Mouse (Mus musculus): ENCODE measurements around the gene Gyg. TPM values are rescaled to one million over a fixed set of nuclear protein-coding genes. Genes with fewer than 3 reads are reported as not detected.
A peak's percentile ranks its signal among the peaks of the same experiment; 100 is the strongest.

Gyg gene
- polyA plus RNA-seq, 1 experiment from 2014 or later, result 686 TPM

DNA sequence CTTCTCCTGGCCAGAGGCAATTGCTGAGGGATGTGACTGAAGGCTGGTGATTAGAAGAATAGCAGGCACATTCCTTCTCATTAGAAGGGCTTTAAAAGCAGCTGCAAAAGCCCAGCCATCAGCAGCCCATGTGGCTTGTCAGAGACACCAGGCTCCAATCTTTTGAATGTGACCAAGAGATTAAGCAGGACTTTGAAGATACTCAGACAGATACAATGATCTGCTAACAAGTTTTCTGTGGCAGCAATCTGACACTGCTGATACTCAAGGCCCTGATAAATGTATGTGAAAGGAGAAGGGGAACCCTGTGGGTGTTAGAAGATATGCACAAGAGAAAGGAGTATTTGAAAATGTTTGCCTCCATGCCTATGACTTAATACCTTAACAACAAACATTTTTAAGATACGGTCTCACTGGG lies 9.4 kb downstream of the Gyg start:
- 7% methylated on average over 1 of the region's 1 CpGs for WGBS
- H3K4me2 ChIP-seq, result 0 out of 2 replicates have a peak overlapping the region, but pooled peaks have one; percentile 11
- H3K4me1 ChIP-seq, result peaks cover 86% of the 10 kb centered on the region
- ATAC-seq (ENCODE audit: extremely low read depth, insufficient number of reproducible peaks, low FRiP score, low TSS enrichment), result peak; percentile 62; the same call in 1 of the 2 replicates
- peak overlapping the region; percentile 96 for H3K27ac ChIP-seq (replicated peaks)
- H3K9ac ChIP-seq, result no peak overlapping the region
- peaks cover 75% of the 10 kb centered on the region for H3K36me3 ChIP-seq
- H3K4me3 ChIP-seq, result no peak overlapping the region
- no peaks in the 10 kb centered on the region for H3K9me3 ChIP-seq
- no peaks in the 10 kb centered on the region for H3K27me3 ChIP-seq (replicated peaks)

DNA sequence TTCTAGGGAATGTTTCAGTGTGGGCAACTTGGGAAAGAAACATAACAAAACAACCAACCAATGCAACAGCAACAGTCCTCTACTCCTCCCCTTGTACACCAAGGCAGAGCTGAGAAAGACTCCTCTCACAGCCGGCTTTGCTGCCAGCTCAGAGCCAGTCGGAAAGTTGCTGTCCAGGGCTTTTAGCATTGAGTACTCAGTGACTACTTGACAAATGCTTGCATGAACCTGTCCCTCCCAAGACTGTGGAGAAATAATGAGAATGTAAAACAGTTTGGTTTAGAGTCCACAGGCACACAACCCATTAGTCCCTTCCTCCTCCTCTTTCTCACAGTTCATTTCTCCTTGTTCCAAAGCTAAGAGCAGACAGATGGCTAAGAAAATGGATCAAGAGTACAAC lies 10.7 kb downstream of the Gyg start:
- peak overlapping the region; percentile 71 for H3K9ac ChIP-seq
- ATAC-seq (ENCODE audit: extremely low read depth, insufficient number of reproducible peaks, low FRiP score, low TSS enrichment), result no peak
- H3K27ac ChIP-seq (replicated peaks), result peak overlapping the region; percentile 77
- H3K36me3 ChIP-seq, result peaks cover 73% of the 10 kb centered on the region
- WGBS, result 13% methylated on average over 2 of the region's 2 CpGs
- H3K4me2 ChIP-seq, result no peak overlapping the region; the same call in 1 of the 2 replicates
- no peaks in the 10 kb centered on the region for H3K27me3 ChIP-seq (replicated peaks)
- H3K4me3 ChIP-seq, result no peak overlapping the region
- peaks cover 81% of the 10 kb centered on the region for H3K4me1 ChIP-seq
- H3K9me3 ChIP-seq, result no peaks in the 10 kb centered on the region

DNA sequence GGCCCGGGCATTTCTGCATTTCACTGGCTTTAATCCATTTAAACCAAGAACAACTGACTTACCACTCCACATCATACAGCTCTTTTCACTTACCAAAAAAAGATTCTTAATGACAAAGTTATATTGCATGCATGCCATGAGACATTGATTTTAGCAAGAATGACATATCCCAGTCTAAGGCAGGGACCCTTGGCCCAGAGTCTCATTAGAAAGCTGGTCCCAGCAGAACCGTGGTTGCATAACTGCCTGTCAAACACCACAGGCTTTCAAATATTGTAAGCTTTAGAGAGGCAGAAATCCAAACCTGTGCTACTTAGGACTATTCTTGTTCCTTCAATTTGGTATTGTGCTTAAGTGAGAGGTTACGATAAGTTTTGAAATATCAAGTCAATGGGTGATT lies 11.4 kb downstream of the Gyg start:
- WGBS, result 71% methylated on average over 3 of the region's 3 CpGs
- Histone ChIP-seq H3K4me2 (no peak overlapping the region), H3K4me1 (peaks cover 79% of the 10 kb centered on the region), H3K27me3 (replicated peaks) (no peaks in the 10 kb centered on the region), H3K36me3 (peaks cover 73% of the 10 kb centered on the region), H3K9ac (peak overlapping the region; percentile 71), H3K27ac (replicated peaks) (peak overlapping the region; percentile 77), H3K4me3 (no peak overlapping the region), H3K9me3 (no peaks in the 10 kb centered on the region)
- ATAC-seq (ENCODE audit: extremely low read depth, insufficient number of reproducible peaks, low FRiP score, low TSS enrichment), result no peak

DNA sequence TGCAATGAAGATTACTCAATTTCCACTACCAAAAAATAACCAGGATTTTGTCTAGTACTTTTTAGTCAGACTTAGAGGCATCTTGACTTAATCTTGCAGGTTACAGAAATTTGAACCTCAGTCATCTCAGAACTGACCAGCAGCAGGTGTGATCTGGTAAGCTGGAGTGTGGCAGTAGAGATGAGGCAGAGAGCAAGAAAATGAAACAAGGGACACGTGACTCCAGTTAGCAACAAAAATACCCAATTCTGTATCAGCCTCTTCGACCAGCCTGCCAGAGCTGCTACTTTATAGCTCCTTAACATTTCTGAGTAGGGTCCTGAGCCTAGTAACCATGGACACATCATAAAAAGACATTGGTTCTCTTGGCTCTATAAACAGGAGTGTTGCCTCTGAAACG lies 12.5 kb downstream of the Gyg start:
- Histone ChIP-seq H3K9ac (peak overlapping the region; percentile 24; the same call in 1 of the 2 replicates), H3K4me3 (no peak overlapping the region), H3K36me3 (peaks cover 71% of the 10 kb centered on the region), H3K9me3 (no peaks in the 10 kb centered on the region), H3K4me1 (peaks cover 77% of the 10 kb centered on the region), H3K27ac (replicated peaks) (peak overlapping the region; percentile 68), H3K27me3 (replicated peaks) (no peaks in the 10 kb centered on the region), H3K4me2 (no peak overlapping the region)
- 26% methylated on average over 3 of the region's 3 CpGs for WGBS
- ATAC-seq (ENCODE audit: extremely low read depth, insufficient number of reproducible peaks, low FRiP score, low TSS enrichment), result no peak

DNA sequence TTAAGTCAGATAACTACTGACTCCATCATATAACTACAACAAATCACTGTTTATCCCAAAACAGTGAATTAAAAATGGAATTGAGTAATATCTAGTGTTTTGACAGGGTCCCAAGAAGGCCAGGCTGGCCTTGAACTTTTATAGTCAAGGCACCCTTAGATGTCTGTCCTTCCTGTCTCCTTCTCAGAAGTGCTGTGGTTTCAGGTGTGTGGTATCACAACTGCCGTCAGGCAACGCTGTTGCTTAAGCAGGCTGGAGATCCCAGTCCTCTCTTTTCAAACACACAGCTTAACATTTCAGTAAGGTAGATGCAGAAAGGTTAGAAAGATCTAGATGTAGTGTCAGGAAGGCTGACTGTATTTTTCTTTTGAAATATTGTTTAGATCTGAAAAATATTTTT lies 13.0 kb downstream of the Gyg start:
- H3K9me3 ChIP-seq, result no peaks in the 10 kb centered on the region
- H3K9ac ChIP-seq, result peak overlapping the region; percentile 62
- peak overlapping the region; percentile 76 for H3K27ac ChIP-seq (replicated peaks)
- no peak for ATAC-seq (ENCODE audit: extremely low read depth, insufficient number of reproducible peaks, low FRiP score, low TSS enrichment)
- H3K27me3 ChIP-seq (replicated peaks), result no peaks in the 10 kb centered on the region
- H3K4me2 ChIP-seq, result peak overlapping the region; percentile 18; the same call in 1 of the 2 replicates
- peaks cover 77% of the 10 kb centered on the region for H3K4me1 ChIP-seq
- peaks cover 71% of the 10 kb centered on the region for H3K36me3 ChIP-seq
- 58% methylated on average over 2 of the region's 2 CpGs for WGBS
- no peak overlapping the region for H3K4me3 ChIP-seq

DNA sequence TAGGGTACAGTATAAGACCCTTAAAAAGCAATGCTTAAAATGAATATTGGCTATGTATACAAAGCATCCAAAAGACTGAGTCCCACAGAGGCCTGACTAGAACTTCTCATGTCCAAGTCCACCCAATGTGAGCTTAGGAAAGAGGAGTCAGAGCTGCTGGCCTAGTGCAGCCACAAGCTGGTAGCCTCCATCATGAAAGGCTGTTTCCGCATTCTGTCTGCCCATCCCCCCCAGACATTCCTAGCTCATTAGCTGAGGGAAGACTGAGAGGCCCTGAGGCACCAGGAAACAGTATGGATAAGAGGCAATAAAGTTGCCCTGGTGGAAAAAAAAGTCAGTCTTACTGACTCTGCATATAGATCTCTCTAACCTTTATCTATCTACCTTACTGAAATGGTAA lies 13.4 kb downstream of the Gyg start:
- WGBS, result 15% methylated on average over 1 of the region's 1 CpGs
- Histone ChIP-seq H3K9ac (peak overlapping the region; percentile 62; the same call in 1 of the 2 replicates), H3K27ac (replicated peaks) (peak overlapping the region; percentile 76), H3K36me3 (peaks cover 71% of the 10 kb centered on the region), H3K4me1 (peaks cover 77% of the 10 kb centered on the region), H3K4me2 (peak overlapping the region; percentile 18; the same call in 1 of the 2 replicates), H3K4me3 (no peak overlapping the region), H3K27me3 (replicated peaks) (no peaks in the 10 kb centered on the region), H3K9me3 (no peaks in the 10 kb centered on the region)
- ATAC-seq (ENCODE audit: extremely low read depth, insufficient number of reproducible peaks, low FRiP score, low TSS enrichment), result no peak

DNA sequence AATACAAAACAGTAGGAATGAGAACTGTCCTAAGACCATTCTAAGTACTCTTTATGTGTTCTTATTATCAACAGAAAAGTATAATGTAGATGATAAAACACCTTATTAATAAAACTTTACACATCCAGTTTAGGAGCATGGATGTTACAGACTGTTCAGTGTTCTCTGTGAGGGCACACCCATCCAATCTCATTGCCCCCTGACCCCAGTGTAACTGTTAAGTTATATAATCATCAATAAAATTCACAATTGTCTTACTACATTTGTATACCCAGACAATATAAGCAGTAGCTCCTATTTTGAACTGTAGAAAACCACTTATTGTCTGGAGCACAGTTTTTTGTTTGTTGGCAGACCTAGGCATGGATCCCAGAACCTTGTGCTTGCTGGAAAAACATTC lies 13.9 kb downstream of the Gyg start:
- peaks cover 74% of the 10 kb centered on the region for H3K36me3 ChIP-seq
- no peak for ATAC-seq (ENCODE audit: extremely low read depth, insufficient number of reproducible peaks, low FRiP score, low TSS enrichment)
- peak overlapping the region; percentile 76 for H3K27ac ChIP-seq (replicated peaks)
- no peak overlapping the region for H3K4me3 ChIP-seq
- no peaks in the 10 kb centered on the region for H3K27me3 ChIP-seq (replicated peaks)
- peaks cover 79% of the 10 kb centered on the region for H3K4me1 ChIP-seq
- no peak overlapping the region for H3K9ac ChIP-seq
- no peaks in the 10 kb centered on the region for H3K9me3 ChIP-seq
- H3K4me2 ChIP-seq, result no peak overlapping the region

DNA sequence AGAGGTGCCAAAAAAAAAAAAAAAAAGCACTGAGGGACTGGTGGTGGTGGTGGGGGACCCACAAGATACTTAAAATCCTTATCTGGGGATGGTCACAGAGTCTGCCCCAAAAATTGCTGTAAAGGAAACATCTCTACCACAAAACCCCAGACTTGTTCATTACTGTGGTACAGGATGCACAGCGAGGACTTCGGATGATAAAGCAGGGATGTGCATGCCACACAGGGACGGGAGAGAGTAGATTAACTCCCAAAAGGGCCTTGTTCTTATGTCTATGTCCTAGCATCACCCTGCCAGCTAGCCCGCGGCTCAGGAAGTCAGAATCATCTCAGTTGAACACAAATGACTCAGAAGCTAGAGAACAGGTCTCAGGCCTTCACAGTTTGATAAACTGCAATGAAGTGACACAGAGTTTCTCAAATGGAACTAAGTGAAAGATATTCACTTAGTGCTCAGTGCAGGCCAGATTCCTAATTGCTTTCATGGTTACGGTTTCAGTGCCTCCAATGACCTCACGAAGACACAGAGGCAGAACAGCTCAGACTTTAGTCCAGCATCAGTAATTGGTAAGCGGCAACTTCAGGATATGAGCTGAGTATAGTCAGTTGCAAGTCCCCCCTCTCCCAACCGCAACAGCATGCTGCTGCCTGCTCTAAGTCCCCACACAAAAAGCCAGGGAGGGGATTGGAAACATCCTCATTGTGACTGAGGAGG lies 18.1 kb downstream of the Gyg start:
- Histone ChIP-seq H3K9me3 (no peaks in the 10 kb centered on the region), H3K4me1 (peaks cover 83% of the 10 kb centered on the region), H3K27me3 (replicated peaks) (no peaks in the 10 kb centered on the region), H3K9ac (peak overlapping the region; percentile 65), H3K4me2 (no peak overlapping the region), H3K4me3 (no peak overlapping the region), H3K36me3 (peaks cover 88% of the 10 kb centered on the region), H3K27ac (replicated peaks) (peak overlapping the region; percentile 80)
- no peak for ATAC-seq (ENCODE audit: extremely low read depth, insufficient number of reproducible peaks, low FRiP score, low TSS enrichment)
- 71% methylated on average over 9 of the region's 9 CpGs for WGBS

DNA sequence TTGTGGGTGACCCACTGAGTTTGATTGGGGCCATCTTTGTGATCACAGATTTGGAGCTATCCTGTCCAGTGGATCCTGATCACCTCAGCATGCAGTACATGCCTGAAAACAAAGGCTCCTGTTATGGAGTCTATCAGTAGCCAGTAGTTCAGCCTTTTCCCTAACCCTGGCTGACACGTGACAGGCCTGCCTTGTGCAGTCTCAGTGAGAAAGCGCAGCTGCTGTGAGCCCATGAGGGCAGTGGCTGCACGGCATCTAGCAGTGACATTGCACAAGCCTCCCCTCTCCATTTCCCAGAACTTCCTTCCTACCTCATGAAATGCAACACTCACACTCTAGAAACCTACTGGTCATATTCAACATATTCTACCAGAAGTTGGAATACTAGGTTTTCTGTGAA lies 20.6 kb downstream of the Gyg start:
- Histone ChIP-seq H3K9ac (peak overlapping the region; percentile 25; the same call in 1 of the 2 replicates), H3K4me2 (no peak overlapping the region), H3K4me1 (peaks cover 89% of the 10 kb centered on the region), H3K27me3 (replicated peaks) (no peaks in the 10 kb centered on the region), H3K36me3 (peaks cover 94% of the 10 kb centered on the region), H3K9me3 (no peaks in the 10 kb centered on the region), H3K27ac (replicated peaks) (peak overlapping the region; percentile 84), H3K4me3 (no peak overlapping the region)
- no peak for ATAC-seq (ENCODE audit: extremely low read depth, insufficient number of reproducible peaks, low FRiP score, low TSS enrichment)
- WGBS, result 39% methylated on average over 3 of the region's 3 CpGs

DNA sequence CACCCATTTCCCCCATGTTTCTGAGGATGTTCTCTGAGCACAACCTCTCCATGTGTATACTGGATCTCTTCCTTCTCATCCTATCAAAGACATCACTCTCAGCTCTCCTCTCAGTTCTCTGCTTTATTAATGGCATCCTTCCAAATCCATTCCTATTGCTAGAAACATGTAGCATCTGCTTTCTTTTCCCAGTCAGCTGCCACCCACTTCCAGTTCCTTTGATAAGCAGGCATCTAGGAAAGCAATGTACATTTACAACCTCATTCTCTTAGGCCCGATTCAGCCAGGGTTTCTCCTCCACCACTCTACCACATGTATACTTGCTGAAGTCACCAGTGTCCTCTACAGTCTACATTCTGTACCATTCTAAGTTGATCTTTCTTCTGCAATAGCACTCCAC lies 21.4 kb downstream of the Gyg start:
- 27% methylated on average over 1 of the region's 1 CpGs for WGBS
- no peaks in the 10 kb centered on the region for H3K9me3 ChIP-seq
- H3K4me1 ChIP-seq, result peaks cover 87% of the 10 kb centered on the region
- H3K27ac ChIP-seq (replicated peaks), result peak overlapping the region; percentile 84
- no peak for ATAC-seq (ENCODE audit: extremely low read depth, insufficient number of reproducible peaks, low FRiP score, low TSS enrichment)
- H3K9ac ChIP-seq, result no peak overlapping the region
- peaks cover 94% of the 10 kb centered on the region for H3K36me3 ChIP-seq
- H3K27me3 ChIP-seq (replicated peaks), result no peaks in the 10 kb centered on the region
- H3K4me2 ChIP-seq, result no peak overlapping the region
- H3K4me3 ChIP-seq, result no peak overlapping the region

DNA sequence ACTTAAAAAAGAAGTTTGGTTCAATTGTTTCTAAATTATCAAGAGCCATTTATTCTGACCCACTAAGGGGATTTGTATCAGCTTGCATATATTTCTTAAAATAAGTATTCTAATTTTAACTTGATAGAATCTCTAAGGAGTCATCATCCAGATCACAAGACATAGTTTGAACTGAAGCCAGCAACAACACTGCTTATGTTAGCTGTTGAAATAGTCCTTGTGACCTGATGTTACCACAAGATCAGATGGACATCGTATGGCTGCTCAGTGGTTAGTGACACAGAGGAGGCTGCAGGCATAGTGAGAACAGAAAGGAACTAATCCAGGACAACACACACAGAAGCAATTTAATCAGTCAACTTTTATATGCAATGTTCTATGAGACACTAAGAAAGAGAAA lies 22.4 kb downstream of the Gyg start:
- WGBS, result 56% methylated on average over 1 of the region's 1 CpGs
- H3K27me3 ChIP-seq (replicated peaks), result no peaks in the 10 kb centered on the region
- no peak overlapping the region for H3K9ac ChIP-seq
- ATAC-seq (ENCODE audit: extremely low read depth, insufficient number of reproducible peaks, low FRiP score, low TSS enrichment), result no peak
- H3K4me3 ChIP-seq, result no peak overlapping the region
- H3K4me1 ChIP-seq, result peaks cover 89% of the 10 kb centered on the region
- H3K36me3 ChIP-seq, result peaks cover 95% of the 10 kb centered on the region
- H3K9me3 ChIP-seq, result no peaks in the 10 kb centered on the region
- H3K27ac ChIP-seq (replicated peaks), result peak overlapping the region; percentile 84
- no peak overlapping the region for H3K4me2 ChIP-seq

DNA sequence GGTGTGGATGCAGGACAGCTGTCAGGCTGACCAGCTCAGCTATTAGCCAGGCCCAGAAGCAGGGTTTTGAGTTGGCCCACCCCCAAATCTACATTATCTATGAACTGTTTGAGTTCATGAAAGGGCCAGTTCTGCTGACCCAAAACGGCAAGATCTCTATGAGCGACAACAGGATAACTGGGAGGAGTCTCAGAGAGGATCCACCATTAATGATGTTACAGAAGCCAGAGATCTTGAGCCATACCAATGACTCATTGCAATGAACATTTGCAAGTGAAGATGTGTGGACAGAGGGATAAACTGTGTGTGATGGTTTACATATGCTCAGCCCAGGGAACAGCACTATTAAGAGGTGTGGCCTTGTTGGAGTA lies 23.8 kb downstream of the Gyg start:
- peaks cover 79% of the 10 kb centered on the region for H3K4me1 ChIP-seq

More for the DNA sequence above, 23.8 kb downstream of the Gyg start:
- Histone ChIP-seq H3K27me3 (replicated peaks) (no peaks in the 10 kb centered on the region), H3K36me3 (peaks cover 95% of the 10 kb centered on the region), H3K4me3 (no peak overlapping the region), H3K9me3 (no peaks in the 10 kb centered on the region), H3K9ac (peak overlapping the region; percentile 45; the same call in 1 of the 2 replicates), H3K27ac (replicated peaks) (peak overlapping the region; percentile 91), H3K4me2 (no peak overlapping the region; the same call in 1 of the 2 replicates)
- 43% methylated on average over 2 of the region's 2 CpGs for WGBS
- no peak for ATAC-seq (ENCODE audit: extremely low read depth, insufficient number of reproducible peaks, low FRiP score, low TSS enrichment)
